Mouse (Mus musculus): ENCODE measurements around the gene Inppl1. TPM values are rescaled to one million over a fixed set of nuclear protein-coding genes. Genes with fewer than 3 reads are reported as not detected.

The Inppl1 gene
- polyA plus RNA-seq, 3 experiments from 2014 or later = 2.2 to 5.1 (median 4.0) TPM

GRCm38 (mm10) chr7:101837154-101837605 is 849 bp downstream of the Inppl1 start:
- ATAC-seq = peak; percentile 10

DNA sequence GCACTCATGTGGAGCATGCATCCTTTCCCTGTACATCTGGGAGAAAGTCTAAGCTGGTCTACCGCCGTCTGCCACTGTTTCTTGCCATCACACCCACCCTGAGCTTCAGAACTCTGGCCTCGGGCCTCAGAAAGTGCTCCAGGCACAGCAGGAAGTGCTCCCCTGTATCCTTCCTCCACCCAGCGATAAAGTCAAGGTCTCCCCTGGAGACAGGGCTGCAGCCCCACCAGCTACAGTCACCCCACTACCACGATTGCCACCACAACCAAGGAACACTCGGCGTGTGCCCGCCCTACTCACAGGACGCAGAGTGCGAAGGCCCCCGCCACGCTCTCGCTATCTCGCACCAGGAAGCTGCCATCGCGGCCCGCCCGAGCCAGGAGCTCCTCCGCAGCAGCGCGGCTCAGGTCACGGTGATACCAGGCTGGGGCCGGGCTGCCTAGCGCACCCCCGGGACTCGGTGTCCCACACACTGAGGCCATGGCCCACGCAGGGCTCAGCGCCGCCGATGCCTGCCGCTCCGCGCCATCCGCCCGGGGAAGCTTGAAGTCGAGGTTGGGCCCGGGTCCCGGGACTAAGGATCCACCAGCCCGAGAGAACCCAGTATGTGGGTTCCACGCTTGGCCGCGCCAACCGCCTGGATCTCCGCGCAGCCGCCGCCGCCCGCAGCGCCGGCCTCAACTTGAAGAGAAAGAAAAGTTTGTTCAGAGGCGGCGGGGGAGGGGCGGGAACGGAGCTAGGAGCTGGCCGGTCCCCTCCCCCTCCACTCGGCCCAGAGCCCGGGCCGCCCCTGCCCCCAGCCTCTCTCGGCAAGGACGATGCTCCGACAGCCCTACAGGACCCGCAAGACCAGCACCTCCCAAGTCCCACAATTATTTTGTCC is 1.5 kb downstream of the Inppl1 start:
- peak; percentile 61 for ATAC-seq

DNA sequence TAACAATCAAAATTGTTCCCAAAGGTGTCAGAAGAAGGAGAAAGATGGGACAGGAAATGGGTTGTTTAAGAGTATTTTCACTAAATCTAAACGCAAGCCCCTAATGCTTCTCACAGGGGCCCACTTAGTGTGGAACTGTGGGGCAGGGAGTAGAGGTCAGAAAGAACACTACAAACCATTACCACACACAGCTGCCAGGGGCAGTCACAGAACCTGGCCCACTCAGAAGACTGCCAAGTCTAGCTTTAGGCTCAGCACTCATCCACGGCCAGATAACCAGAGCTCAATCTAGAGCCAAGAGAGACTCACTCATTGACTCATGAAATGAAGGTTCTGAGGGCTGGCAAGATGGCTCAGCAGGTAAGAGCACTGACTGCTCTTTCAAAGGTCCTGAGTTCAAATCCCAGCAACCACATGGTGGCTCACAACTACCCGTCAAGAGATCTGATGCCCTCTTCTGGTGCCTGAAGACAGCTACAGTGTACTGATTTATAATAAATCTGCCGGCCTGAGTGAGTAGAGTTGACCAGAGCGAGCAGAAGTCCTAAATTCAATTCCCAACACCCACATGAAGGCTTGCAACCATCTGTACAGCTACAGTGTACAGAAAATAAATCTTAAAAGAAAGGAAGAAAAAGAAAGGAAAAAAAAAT is 2.4 kb downstream of the Inppl1 start:
- ATAC-seq = no peak

GRCm38 (mm10) chr7:101834903-101835302 is 3.1 kb downstream of the Inppl1 start:
- no peak for ATAC-seq

DNA sequence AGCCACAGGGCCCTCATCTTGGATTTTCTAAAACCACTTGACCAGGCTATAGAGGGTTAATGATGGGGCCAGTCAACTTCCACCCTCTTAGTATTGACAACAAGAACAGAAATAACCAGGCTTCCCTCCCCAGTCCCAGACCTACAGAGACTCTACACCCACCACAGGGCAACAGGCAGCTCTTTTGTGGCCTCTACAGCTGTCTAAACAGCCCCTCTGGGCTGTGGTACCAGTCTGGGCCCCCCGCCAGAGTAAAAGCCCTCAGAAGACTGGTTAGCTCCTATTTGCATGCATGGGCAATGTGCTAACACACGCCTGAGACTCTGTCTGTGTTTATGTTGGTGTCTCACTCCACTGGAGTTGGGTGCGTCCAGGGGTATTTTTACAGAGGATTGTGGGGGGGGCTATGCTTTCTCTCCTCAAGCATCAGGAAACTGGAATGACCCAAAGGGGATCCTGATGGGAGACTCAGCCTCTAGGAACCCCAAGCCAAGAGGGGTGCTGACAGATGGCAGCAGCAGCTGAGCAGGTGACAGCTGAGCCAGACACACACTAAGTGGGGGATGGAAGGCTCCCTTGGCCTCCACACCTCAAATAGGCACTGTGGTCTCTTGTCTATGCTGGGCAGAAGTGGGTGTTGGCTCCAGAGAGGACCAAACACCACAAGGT is 4.0 kb downstream of the Inppl1 start:
- no peak for ATAC-seq

DNA sequence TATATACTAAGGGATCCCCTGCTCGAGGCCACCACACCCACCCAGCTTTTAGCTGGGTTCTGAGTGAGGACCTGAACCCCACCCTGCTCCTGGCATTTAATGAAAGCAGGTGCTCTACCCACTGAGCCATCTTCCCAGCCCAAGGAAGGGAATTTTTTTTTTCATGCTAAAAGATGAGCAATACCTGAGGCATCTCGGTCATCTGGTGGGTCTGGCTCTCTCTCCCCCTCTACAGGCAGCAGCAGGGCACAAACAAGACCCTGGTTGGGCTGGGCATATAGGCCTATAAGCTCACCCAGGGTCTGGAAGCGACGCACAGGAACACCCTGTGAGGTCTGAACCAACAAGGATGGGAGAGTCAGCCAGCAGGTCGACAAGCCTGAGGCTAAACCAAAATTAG is 4.7 kb downstream of the Inppl1 start:
- ATAC-seq = no peak

- no peak for ATAC-seq
These were observed 5.7 kb downstream of the Inppl1 start for GRCm38 (mm10) chr7:101832372-101832771.

DNA sequence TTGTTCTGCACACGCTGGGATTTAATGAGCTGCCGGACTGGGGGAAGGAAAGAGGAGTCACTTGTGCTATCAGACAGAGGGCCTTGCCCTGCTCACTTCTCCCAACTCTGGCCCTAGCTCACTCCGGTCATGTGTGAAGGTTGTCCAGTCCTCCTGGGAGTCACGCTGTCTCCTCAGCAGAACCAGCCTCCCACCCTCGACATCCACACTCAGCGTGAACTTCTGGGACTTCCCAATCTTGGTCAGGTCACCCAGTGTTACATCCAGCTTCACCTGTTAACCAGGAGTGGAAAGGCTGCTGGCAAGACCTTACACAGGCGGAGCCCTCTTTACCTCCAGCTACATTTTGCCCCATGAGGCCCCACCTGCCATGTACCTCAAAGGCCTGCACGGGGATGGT is 6.6 kb downstream of the Inppl1 start:
- no peak for ATAC-seq

DNA sequence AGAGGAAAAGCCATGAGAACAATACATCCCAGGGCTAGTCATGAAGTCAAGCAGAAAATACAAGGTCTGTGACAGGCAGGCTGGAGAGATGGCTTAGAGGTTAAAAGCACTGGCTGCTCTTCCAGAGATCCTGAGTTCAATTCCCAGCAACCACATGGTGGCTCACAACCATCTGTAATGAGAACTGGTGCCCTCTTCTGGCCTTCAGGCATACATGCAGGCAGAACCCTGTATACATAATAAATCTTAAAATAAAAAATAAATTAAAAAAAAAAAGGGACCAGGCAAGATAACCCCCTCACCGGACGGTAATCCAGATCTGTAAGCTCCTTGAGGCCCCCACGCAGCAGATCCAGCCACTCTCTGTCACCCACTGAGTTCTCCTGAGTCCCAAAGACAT is 7.7 kb downstream of the Inppl1 start:
- ATAC-seq = no peak

- no peak for ATAC-seq
These were observed 14.0 kb downstream of the Inppl1 start for GRCm38 (mm10) chr7:101823758-101824630.

DNA sequence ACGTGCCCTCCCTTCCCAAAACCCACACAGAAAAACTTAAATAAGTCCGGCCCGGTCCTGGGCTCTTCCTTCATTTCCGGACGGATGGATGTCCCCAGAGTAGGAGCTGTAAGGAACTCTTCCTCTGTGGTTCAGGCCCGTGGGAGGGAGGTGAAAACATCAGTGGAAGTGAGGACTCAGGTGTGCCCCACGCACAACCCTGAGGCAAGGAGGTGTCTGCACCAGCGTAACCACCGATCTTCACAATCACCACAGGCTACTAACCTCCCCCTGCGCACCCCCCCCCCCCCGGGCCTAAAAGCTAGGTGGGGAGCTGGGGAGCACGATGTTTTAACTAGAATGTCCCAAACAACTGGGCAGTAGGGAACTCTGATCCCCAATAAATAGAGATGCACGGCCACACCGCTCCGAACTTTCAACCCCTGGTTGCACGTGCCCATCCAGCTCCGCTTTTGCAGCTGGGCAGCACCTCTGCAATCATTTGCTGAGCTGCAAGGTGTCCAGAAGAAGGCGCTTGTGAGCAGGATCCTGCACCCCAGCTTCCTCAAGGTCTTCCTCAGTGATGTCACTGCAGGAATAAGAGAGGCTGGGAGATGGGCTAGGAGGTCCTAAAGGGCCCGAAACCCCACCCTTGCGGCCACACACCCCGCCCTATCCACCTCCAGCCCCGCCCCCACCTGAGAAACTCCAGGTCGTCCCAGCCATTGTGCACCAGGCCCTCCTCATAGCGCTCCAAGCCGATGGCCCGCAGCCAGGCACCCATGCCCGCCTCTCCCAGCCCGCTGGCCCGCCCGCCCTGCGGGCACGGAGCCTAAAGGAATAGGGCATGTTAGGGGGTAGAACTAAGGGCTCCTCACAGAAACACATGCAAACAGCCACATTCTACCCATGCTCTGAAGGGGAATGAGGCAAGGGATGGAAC is 14.9 kb downstream of the Inppl1 start:
- ATAC-seq = no peak

- peak; percentile 82 for ATAC-seq
These were observed 16.2 kb downstream of the Inppl1 start for GRCm38 (mm10) chr7:101821571-101822501.

- ATAC-seq = no peak
These were observed 17.6 kb downstream of the Inppl1 start for GRCm38 (mm10) chr7:101820295-101821030.

- ATAC-seq = no peak
These were observed 20.1 kb downstream of the Inppl1 start, which contains the start of gene Phox2a for GRCm38 (mm10) chr7:101817861-101818401. Gene Phox2a (plus strand): TSS chr7:101818313.

DNA sequence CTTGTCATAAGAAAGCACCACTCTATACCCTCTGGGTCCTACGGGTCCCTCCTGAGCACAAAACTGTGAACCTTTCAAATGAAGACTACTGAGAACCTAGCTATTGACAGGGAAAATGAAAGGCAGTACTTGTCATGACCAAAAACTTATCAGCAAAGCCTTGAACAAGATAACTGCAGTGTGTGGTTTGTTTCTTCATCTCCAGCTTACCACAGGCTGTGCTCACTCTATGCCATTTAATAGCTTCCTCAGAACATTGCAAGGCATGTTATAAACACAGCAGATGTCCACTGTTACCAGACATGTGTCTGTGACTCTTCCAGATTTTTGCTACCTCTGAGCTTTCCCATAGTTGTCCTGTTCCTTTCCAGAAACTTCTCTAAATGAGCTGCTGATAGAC is 61.0 kb downstream of the Inppl1 start:
- ATAC-seq = no peak

- ATAC-seq = no peak
These were observed 65.3 kb downstream of the Inppl1 start for GRCm38 (mm10) chr7:101772687-101773086.
